Mouse (Mus musculus) C2C12 (cell line): ENCODE results near the gene Sult2b1. TPM values are rescaled to one million over a fixed set of nuclear protein-coding genes. Genes with fewer than 3 reads are reported as not detected.

Experiments used
- H3K27me3 ChIP-seq: one replicate; pipeline ENCODE4 v1.6.1; 2011; ENCODE audit not compliant: control insufficient read depth, insufficient read depth, insufficient read length
- H3K36me3 ChIP-seq: one replicate; pipeline ENCODE4 v1.6.1; 2011; ENCODE audit not compliant: control insufficient read depth, insufficient read depth
- H3K4me3 ChIP-seq: one replicate; pipeline ENCODE4 v1.5.1; 2011; ENCODE audit warnings: mild to moderate bottlenecking, control low read depth; ENCODE audit not compliant: poor library complexity, insufficient read depth, severe bottlenecking
- H3K79me2 ChIP-seq: one replicate; pipeline ENCODE4 v1.6.1; 2011; ENCODE audit not compliant: control insufficient read depth, insufficient read depth
- H3K79me3 ChIP-seq: one replicate; pipeline ENCODE4 v1.6.1; 2011; ENCODE audit warnings: low read depth, control low read depth
- H3ac ChIP-seq: one replicate; pipeline ENCODE3; 2011; ENCODE audit warnings: low read depth; ENCODE audit not compliant: control insufficient read depth, insufficient read length
- CEBPB ChIP-seq: IDR thresholded peaks from one replicate; pipeline ENCODE4 v1.6.1; 2011; ENCODE audit warnings: low read depth, mild to moderate bottlenecking, control low read depth, moderate library complexity
- CTCF ChIP-seq: IDR thresholded peaks from one replicate; pipeline ENCODE4 v1.5.1; 2011; ENCODE audit not compliant: control insufficient read depth, insufficient read depth, insufficient read length
- FOSL1 ChIP-seq: IDR thresholded peaks from one replicate; pipeline ENCODE4 v1.8.0; 2011; ENCODE audit warnings: mild to moderate bottlenecking, low read length; ENCODE audit not compliant: poor library complexity, insufficient read depth, severe bottlenecking
- MAX ChIP-seq: IDR thresholded peaks from one replicate; pipeline ENCODE4 v1.6.1; 2011; ENCODE audit warnings: mild to moderate bottlenecking, control low read depth
- MYOD1 ChIP-seq: IDR thresholded peaks from one replicate; pipeline ENCODE4 v1.6.1; 2011; ENCODE audit warnings: low read depth; ENCODE audit not compliant: control insufficient read depth, insufficient read length
- MYOG ChIP-seq: IDR thresholded peaks from one replicate; pipeline ENCODE4 v1.6.1; 2011; ENCODE audit not compliant: control insufficient read depth, insufficient read length; ENCODE audit errors: extremely low read depth
- USF1 ChIP-seq: IDR thresholded peaks from one replicate; pipeline ENCODE4 v1.6.1; 2011; ENCODE audit warnings: low read depth, mild to moderate bottlenecking, control low read depth, moderate library complexity
- polyA plus RNA-seq: library from polyadenylated mRNA; unstranded; fragments of >200 nt; fragmentation: generic; extraction: Trizol; gene quantifications from one replicate; pipeline ENCODE4 v1.2.1, GENCODE M21; 2012; ENCODE audit warnings: missing spikeins

Gene Sult2b1
- polyA plus RNA-seq, 1 experiment = 0.13 TPM

- Histone ChIP-seq H3K27me3 (peaks cover 31% of the 10 kb centered on the region), H3K79me3 (no peaks in the 10 kb centered on the region), H3K36me3 (no peaks in the 10 kb centered on the region), H3K79me2 (no peaks in the 10 kb centered on the region), H3K4me3 (no peak overlapping the region), H3ac (no peak overlapping the region)
- TF ChIP-seq FOSL1 = no peak
Observed at GRCm38 (mm10) chr7:45798931-45799330, 14.5 kb upstream of the Sult2b1 start.

- TF ChIP-seq MAX = no peak
- no peak for TF ChIP-seq MYOG
- TF ChIP-seq CEBPB = no peak
- no peak for TF ChIP-seq USF1
- TF ChIP-seq CTCF = no peak
- no peak for TF ChIP-seq FOSL1
- TF ChIP-seq MYOD1 = no peak
- no peaks in the 10 kb centered on the region for H3K79me3 ChIP-seq
- H3K36me3 ChIP-seq = no peaks in the 10 kb centered on the region
- no peak overlapping the region for H3ac ChIP-seq
- peaks cover 31% of the 10 kb centered on the region for H3K27me3 ChIP-seq
- H3K4me3 ChIP-seq = no peak overlapping the region
- no peaks in the 10 kb centered on the region for H3K79me2 ChIP-seq
Observed at GRCm38 (mm10) chr7:45798511-45798836, 14.0 kb upstream of the Sult2b1 start.

DNA sequence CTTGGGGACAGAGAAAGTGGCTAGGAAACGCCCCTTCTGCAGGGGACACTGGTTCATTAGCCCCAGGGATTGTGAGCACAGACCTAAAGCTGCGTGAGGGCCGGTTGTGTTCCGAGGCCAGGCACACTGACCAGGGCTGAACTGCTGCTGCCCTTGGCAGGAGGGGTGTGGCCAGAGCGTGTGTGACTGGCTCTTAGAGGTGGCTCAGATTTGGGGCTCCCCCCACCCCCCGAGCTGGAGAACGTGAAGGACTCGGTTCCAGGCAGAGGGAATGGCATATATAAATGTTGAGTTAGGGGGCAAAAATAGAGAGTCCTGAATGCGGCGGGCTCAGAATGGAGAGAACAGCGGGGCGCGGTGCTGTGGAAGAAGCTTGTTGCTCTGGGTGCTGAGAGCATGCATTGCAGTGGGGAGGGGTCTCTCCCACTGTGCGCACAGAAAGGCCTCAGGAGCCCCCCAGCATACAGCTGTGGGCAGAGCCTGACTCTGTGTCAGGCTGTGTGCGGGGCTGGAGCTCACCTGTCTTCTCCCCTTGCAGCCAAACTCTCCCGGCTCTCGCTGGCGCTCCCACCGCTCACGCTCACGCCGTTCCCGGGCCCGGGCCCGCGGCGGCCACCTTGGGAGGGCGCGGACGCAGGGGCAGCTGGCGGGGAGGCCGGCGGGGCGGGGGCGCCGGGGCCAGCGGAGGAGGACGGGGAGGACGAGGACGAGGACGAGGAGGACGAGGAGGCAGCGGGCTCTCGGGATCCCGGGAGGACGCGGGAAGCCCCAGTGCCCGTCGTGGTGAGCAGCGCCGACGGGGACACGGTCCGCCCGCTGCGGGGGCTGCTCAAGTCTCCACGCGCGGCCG lies 13.4 kb upstream of the Sult2b1 start:
- H3K27me3 ChIP-seq = peaks cover 31% of the 10 kb centered on the region
- H3K79me3 ChIP-seq = no peaks in the 10 kb centered on the region
- H3K36me3 ChIP-seq = no peaks in the 10 kb centered on the region
- TF ChIP-seq MAX (no peak), MYOD1 (no peak), USF1 (no peak), CTCF (no peak), FOSL1 (no peak), MYOG (no peak), CEBPB (no peak)
- H3K4me3 ChIP-seq = no peak overlapping the region
- H3ac ChIP-seq = no peak overlapping the region
- H3K79me2 ChIP-seq = no peaks in the 10 kb centered on the region

GRCm38 (mm10) chr7:45796950-45797349 lies 12.5 kb upstream of the Sult2b1 start:
- TF ChIP-seq MAX = no peak
- TF ChIP-seq MYOD1 = no peak
- no peak for TF ChIP-seq CTCF
- TF ChIP-seq USF1 = no peak
- no peak for TF ChIP-seq FOSL1
- Histone ChIP-seq H3K79me3 (no peaks in the 10 kb centered on the region), H3K36me3 (no peaks in the 10 kb centered on the region), H3K4me3 (no peak overlapping the region), H3K79me2 (no peaks in the 10 kb centered on the region), H3K27me3 (peaks cover 40% of the 10 kb centered on the region), H3ac (no peak overlapping the region)

- TF ChIP-seq MYOG (no peak), USF1 (no peak), CTCF (no peak), MYOD1 (no peak), CEBPB (no peak), MAX (no peak), FOSL1 (no peak)
- H3K36me3 ChIP-seq = no peaks in the 10 kb centered on the region
Observed at GRCm38 (mm10) chr7:45794971-45795370, 10.5 kb upstream of the Sult2b1 start.

GRCm38 (mm10) chr7:45793969-45794585 lies 9.6 kb upstream of the Sult2b1 start:
- Histone ChIP-seq H3K36me3 (no peaks in the 10 kb centered on the region), H3K4me3 (no peak overlapping the region), H3ac (no peak overlapping the region), H3K79me3 (no peaks in the 10 kb centered on the region), H3K79me2 (no peaks in the 10 kb centered on the region), H3K27me3 (peaks cover 52% of the 10 kb centered on the region)
- TF ChIP-seq CTCF (no peak), MAX (no peak), MYOG (no peak), USF1 (no peak), CEBPB (no peak), FOSL1 (no peak), MYOD1 (no peak)

More at GRCm38 (mm10) chr7:45794971-45795370, 10.5 kb upstream of the Sult2b1 start:
- Histone ChIP-seq H3K4me3 (no peak overlapping the region), H3K79me3 (no peaks in the 10 kb centered on the region), H3ac (no peak overlapping the region), H3K79me2 (no peaks in the 10 kb centered on the region), H3K27me3 (peaks cover 48% of the 10 kb centered on the region)
